Mouse (Mus musculus): ENCODE measurements around the gene Gm13090. TPM values are rescaled to one million over a fixed set of nuclear protein-coding genes. Genes with fewer than 3 reads are reported as not detected.

Gm13090 gene
- polyA plus RNA-seq, 1 experiment from 2014 or later = not detected

- ATAC-seq (ENCODE audit: low FRiP score) = no peak
- H3K36me3 ChIP-seq = no peaks in the 10 kb centered on the region
- H3K9me3 ChIP-seq (replicated peaks) = no peaks in the 10 kb centered on the region
- 90% methylated on average over 10 of the region's 10 CpGs for WGBS
- no peak overlapping the region for H3K27ac ChIP-seq
- no peak overlapping the region for H3K9ac ChIP-seq
- H3K4me2 ChIP-seq (replicated peaks) = no peak overlapping the region
- peaks cover 38% of the 10 kb centered on the region for H3K4me1 ChIP-seq
- H3K4me3 ChIP-seq = no peak overlapping the region
- 0 out of 2 replicates have a peak, but pooled peaks cover 3% of the 10 kb centered on the region for H3K27me3 ChIP-seq
Measured at GRCm38 (mm10) chr4:151104147-151104546, 14.8 kb downstream of the Gm13090 start.

GRCm38 (mm10) chr4:151105886-151106285, 16.5 kb downstream of the Gm13090 start:
- Histone ChIP-seq H3K4me3 (0 out of 2 replicates have a peak overlapping the region, but pooled peaks have one; percentile 90), H3K36me3 (no peaks in the 10 kb centered on the region), H3K9ac (no peak overlapping the region), H3K4me2 (replicated peaks) (peak overlapping the region; percentile 90), H3K9me3 (replicated peaks) (no peaks in the 10 kb centered on the region), H3K27ac (no peak overlapping the region), H3K4me1 (peaks cover 38% of the 10 kb centered on the region), H3K27me3 (peaks cover 8% of the 10 kb centered on the region; the same call in 1 of the 2 replicates)
- ATAC-seq (ENCODE audit: low FRiP score) = no peak
- WGBS = 84% methylated on average over 6 of the region's 6 CpGs

GRCm38 (mm10) chr4:151106468-151106867, 17.1 kb downstream of the Gm13090 start:
- no peak for ATAC-seq (ENCODE audit: low FRiP score)
- Histone ChIP-seq H3K9me3 (replicated peaks) (no peaks in the 10 kb centered on the region), H3K9ac (peak overlapping the region; percentile 42), H3K4me1 (peaks cover 38% of the 10 kb centered on the region), H3K4me2 (replicated peaks) (peak overlapping the region; percentile 90), H3K27me3 (peaks cover 8% of the 10 kb centered on the region; the same call in 1 of the 2 replicates), H3K4me3 (peak overlapping the region; percentile 90), H3K36me3 (no peaks in the 10 kb centered on the region), H3K27ac (no peak overlapping the region)
- 34% methylated on average over 10 of the region's 10 CpGs for WGBS

GRCm38 (mm10) chr4:151107131-151108001, 18.0 kb downstream of the Gm13090 start:
- Histone ChIP-seq H3K27ac (peak overlapping the region; percentile 97), H3K9ac (peak overlapping the region; percentile 91), H3K4me3 (peak overlapping the region; percentile 90), H3K27me3 (peaks cover 8% of the 10 kb centered on the region; the same call in 1 of the 2 replicates), H3K4me1 (peaks cover 35% of the 10 kb centered on the region), H3K4me2 (replicated peaks) (peak overlapping the region; percentile 90), H3K9me3 (replicated peaks) (no peaks in the 10 kb centered on the region), H3K36me3 (no peaks in the 10 kb centered on the region)
- WGBS = 5% methylated on average over 47 of the region's 60 CpGs
- ATAC-seq (ENCODE audit: low FRiP score) = peak; percentile 35; the same call in 1 of the 2 replicates

GRCm38 (mm10) chr4:151108028-151108771, 18.8 kb downstream of the Gm13090 start:
- peak overlapping the region; percentile 90 for H3K4me3 ChIP-seq
- peaks cover 31% of the 10 kb centered on the region for H3K4me1 ChIP-seq
- H3K27me3 ChIP-seq = peaks cover 8% of the 10 kb centered on the region; the same call in 1 of the 2 replicates
- H3K9me3 ChIP-seq (replicated peaks) = no peaks in the 10 kb centered on the region
- H3K36me3 ChIP-seq = no peaks in the 10 kb centered on the region
- 1% methylated on average over 91 of the region's 101 CpGs for WGBS
- H3K4me2 ChIP-seq (replicated peaks) = peak overlapping the region; percentile 90
- H3K9ac ChIP-seq = peak overlapping the region; percentile 91
- H3K27ac ChIP-seq = peak overlapping the region; percentile 97
- ATAC-seq (ENCODE audit: low FRiP score) = peak; percentile 98

- peak overlapping the region; percentile 91 for H3K9ac ChIP-seq
- no peaks in the 10 kb centered on the region for H3K36me3 ChIP-seq
- ATAC-seq (ENCODE audit: low FRiP score) = peak; percentile 63
- peak overlapping the region; percentile 97 for H3K27ac ChIP-seq
- H3K4me2 ChIP-seq (replicated peaks) = peak overlapping the region; percentile 90
- H3K27me3 ChIP-seq = peaks cover 8% of the 10 kb centered on the region; the same call in 1 of the 2 replicates
- peaks cover 27% of the 10 kb centered on the region for H3K4me1 ChIP-seq
- H3K9me3 ChIP-seq (replicated peaks) = no peaks in the 10 kb centered on the region
- 2% methylated on average over 15 of the region's 20 CpGs for WGBS
- H3K4me3 ChIP-seq = peak overlapping the region; percentile 90
Measured at GRCm38 (mm10) chr4:151108834-151109241, 19.5 kb downstream of the Gm13090 start.

GRCm38 (mm10) chr4:151111226-151111625, 21.9 kb downstream of the Gm13090 start:
- H3K36me3 ChIP-seq = no peaks in the 10 kb centered on the region
- H3K27me3 ChIP-seq = peaks cover 8% of the 10 kb centered on the region; the same call in 1 of the 2 replicates
- no peak overlapping the region for H3K27ac ChIP-seq
- H3K9me3 ChIP-seq (replicated peaks) = no peaks in the 10 kb centered on the region
- no peak for ATAC-seq (ENCODE audit: low FRiP score)
- 63% methylated on average over 8 of the region's 8 CpGs for WGBS
- H3K4me2 ChIP-seq (replicated peaks) = no peak overlapping the region
- no peak overlapping the region for H3K9ac ChIP-seq
- H3K4me1 ChIP-seq = peaks cover 13% of the 10 kb centered on the region
- no peak overlapping the region for H3K4me3 ChIP-seq

- H3K4me2 ChIP-seq (replicated peaks) = no peak overlapping the region
- no peak overlapping the region for H3K4me3 ChIP-seq
- peaks cover 2% of the 10 kb centered on the region; the same call in 1 of the 2 replicates for H3K36me3 ChIP-seq
- H3K9ac ChIP-seq = no peak overlapping the region
- 87% methylated on average over 7 of the region's 7 CpGs for WGBS
- no peak overlapping the region for H3K27ac ChIP-seq
- no peaks in the 10 kb centered on the region for H3K4me1 ChIP-seq
- no peak for ATAC-seq (ENCODE audit: low FRiP score)
- no peaks in the 10 kb centered on the region for H3K9me3 ChIP-seq (replicated peaks)
- H3K27me3 ChIP-seq = peaks cover 3% of the 10 kb centered on the region; the same call in 1 of the 2 replicates
Measured at GRCm38 (mm10) chr4:151114574-151114973, 25.2 kb downstream of the Gm13090 start.

- Histone ChIP-seq H3K9ac (no peak overlapping the region), H3K27me3 (no peaks in the 10 kb centered on the region), H3K4me2 (replicated peaks) (no peak overlapping the region), H3K4me3 (no peak overlapping the region), H3K9me3 (replicated peaks) (no peaks in the 10 kb centered on the region), H3K36me3 (peaks cover 26% of the 10 kb centered on the region), H3K4me1 (no peaks in the 10 kb centered on the region), H3K27ac (no peak overlapping the region)
- ATAC-seq (ENCODE audit: low FRiP score) = no peak
- 81% methylated on average over 3 of the region's 3 CpGs for WGBS
Measured at GRCm38 (mm10) chr4:151118883-151119282, 29.5 kb downstream of the Gm13090 start.

- 7% methylated on average over 9 of the region's 10 CpGs for WGBS
Measured at GRCm38 (mm10) chr4:151127636-151128548, 38.5 kb downstream of the Gm13090 start.

More at GRCm38 (mm10) chr4:151127636-151128548, 38.5 kb downstream of the Gm13090 start:
- Histone ChIP-seq H3K27me3 (peaks cover 3% of the 10 kb centered on the region; the same call in 1 of the 2 replicates), H3K27ac (peak overlapping the region; percentile 99), H3K4me1 (peaks cover 44% of the 10 kb centered on the region), H3K9ac (peak overlapping the region; percentile 89), H3K4me3 (peak overlapping the region; percentile 50), H3K36me3 (peaks cover 8% of the 10 kb centered on the region; the same call in 1 of the 2 replicates), H3K4me2 (replicated peaks) (peak overlapping the region; percentile 63), H3K9me3 (replicated peaks) (no peaks in the 10 kb centered on the region)
- peak; percentile 56 for ATAC-seq (ENCODE audit: low FRiP score)
